Mouse (Mus musculus) embryonic facial prominence, embryonic 10.5 days (tissue): Measurements from ENCODE around the gene Tmub2. TPM values are rescaled to one million over a fixed set of nuclear protein-coding genes. Genes with fewer than 3 reads are reported as not detected.

Experiments
- DNase-seq: peaks from one replicate; pipeline ENCODE4 v3.0.0-alpha.2; 2017; ENCODE audit warnings: low spot score
- H3K27ac ChIP-seq: fragments of 300-500 bp; sonication (generic); replicated peaks from 2 replicates; pipeline ENCODE4 v1.5.1; 2016; ENCODE audit warnings: mild to moderate bottlenecking
- H3K27me3 ChIP-seq: fragments of 300-500 bp; sonication (generic); replicated peaks from 2 replicates; pipeline ENCODE4 v1.6.1; 2016; ENCODE audit warnings: low read depth, mild to moderate bottlenecking; ENCODE audit not compliant: poor library complexity, severe bottlenecking
- H3K36me3 ChIP-seq: fragments of 300-500 bp; sonication (generic); replicated peaks from 2 replicates; pipeline ENCODE4 v1.6.1; 2016; ENCODE audit warnings: mild to moderate bottlenecking, moderate library complexity
- H3K4me1 ChIP-seq: fragments of 300-500 bp; sonication (generic); 2 replicates; pipeline ENCODE4 v1.6.1; 2016
- H3K4me3 ChIP-seq: fragments of 300-500 bp; sonication (generic); 2 replicates; pipeline ENCODE4 v1.5.1; 2016; ENCODE audit warnings: mild to moderate bottlenecking, moderate library complexity
- H3K9me3 ChIP-seq: fragments of 300-500 bp; sonication (generic); 2 replicates; pipeline ENCODE4 v1.6.1; 2016; ENCODE audit warnings: mild to moderate bottlenecking
- WGBS: fragments of 180-500 bp; shearing (Covaris S2); methylation state at CpG from one replicate; pipeline ENCODE4 v1.1.7; 2016; 5-methylcytosine and 5-hydroxymethylcytosine counted together
- polyA plus RNA-seq: library from polyadenylated mRNA; unstranded; fragments of >200 nt; fragmentation: Nextera tagmentation; extraction: Ambion mirVana; gene quantifications from 2 replicates; pipeline ENCODE4 v1.2.1, GENCODE M21; 2016

Gene Tmub2
- polyA plus RNA-seq, 1 experiment from 2014 or later = 46.2 TPM

DNA sequence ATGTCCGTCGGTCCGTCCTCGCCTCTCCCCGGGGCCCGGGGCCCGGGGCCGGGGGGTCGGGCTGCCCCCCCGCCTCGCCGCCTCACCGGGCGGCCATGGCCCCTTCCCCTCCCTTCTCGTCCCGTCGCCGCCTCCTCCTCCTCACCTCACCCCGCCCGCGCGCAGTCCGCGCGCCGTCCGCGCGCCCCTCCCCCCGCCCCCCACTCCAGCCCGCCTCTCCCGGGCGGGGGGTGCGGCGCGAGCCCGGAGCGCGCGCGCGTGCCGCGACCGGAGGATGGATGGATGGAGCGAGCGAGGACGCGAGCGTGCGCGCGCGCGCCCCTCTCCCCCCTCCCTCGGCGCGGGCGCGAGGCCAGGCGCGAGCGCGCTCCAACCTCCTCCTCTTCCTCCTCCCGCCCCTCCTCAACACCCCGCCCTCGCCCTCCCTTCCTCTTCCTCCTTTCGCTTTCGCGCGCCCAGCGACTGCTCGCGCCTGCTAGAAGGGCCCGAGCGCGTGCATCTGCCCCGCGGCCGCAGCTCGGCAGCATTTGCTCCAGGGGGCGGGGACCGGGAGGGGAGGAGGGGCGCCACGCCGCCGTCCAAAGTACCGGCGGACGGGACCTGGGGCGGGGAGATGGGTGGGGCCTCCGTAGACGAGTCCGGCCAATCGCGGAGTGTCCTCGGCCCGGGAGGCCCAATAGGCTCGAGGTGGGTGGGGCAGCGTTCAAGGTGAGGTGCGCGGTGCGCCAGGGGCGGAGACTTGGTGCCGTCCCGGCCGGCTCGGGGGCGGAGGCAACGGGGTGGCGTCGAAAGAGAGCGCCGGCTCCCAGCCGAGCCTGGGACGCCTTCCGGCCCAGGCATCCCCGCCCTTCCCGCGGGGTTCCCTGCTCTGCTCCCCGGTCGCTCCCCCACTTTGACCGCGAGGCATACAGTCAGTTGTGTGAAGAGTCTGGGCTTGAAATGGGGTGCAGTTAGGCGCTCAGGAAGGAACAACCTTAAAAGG is 12.1 kb downstream of the Tmub2 start, which contains the start of gene Atxn7l3:
Atxn7l3 (minus strand) TSS at position 141 of the 982 bp plus-strand sequence.
- no peaks in the 10 kb centered on the region for H3K27me3 ChIP-seq
- WGBS = under 1% methylated on average over 112 of the region's 125 CpGs
- no peaks in the 10 kb centered on the region for H3K9me3 ChIP-seq
- peak; percentile 100 for DNase-seq
- peaks cover 35% of the 10 kb centered on the region for H3K4me1 ChIP-seq
- H3K4me3 ChIP-seq = peak within 1 kb of the TSS; percentile 96
- H3K27ac ChIP-seq = peak within 1 kb of the TSS; percentile 98
- H3K36me3 ChIP-seq = peaks cover 33% of the 10 kb centered on the region

DNA sequence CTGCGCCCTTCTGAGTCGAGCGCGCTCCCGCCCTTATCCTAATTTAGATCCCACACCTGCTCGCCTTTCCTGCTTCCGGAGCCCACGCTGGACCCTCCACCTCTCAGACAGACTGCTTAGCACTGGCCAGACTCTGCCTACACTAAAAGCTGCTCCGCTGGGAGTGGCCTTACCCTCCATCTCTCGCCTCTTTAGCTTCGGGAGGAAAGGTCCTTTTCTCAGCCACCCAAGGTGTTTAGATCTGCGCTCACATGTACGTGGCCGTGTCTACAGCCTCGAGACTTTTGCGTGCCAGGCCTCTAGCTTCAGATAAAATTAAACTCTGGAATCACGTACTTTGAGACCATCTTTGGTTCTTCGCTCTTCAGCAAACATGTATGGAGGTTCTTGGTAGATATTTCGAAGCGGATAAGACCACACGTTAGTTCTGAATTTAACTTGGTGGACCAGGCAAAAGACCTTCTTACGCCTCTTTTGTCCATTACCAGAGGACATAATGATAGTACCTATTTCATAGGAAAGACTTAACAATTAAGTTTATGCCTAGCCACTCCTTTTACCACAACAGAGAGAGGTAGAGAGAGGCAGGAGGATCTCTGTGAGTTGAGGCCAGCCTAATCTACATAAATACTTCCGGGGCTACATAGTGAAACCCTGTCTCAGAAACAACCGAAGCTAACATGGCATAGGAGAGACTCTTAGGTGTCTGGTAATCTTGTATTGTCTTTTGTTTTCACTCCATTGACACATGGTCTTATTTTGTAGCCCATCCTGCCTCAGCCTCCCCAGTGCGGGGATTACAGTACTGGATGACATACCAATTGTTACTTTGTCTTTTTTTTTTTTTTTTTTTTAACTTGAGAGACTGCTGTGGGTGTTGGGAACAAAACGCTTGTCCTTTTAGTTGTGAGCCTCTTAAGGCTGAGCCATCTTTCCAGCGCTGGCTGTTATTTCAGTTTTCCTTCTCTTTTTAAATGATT is 13.1 kb downstream of the Tmub2 start:
- Histone ChIP-seq H3K27me3 (no peaks in the 10 kb centered on the region), H3K9me3 (no peaks in the 10 kb centered on the region), H3K4me1 (peaks cover 35% of the 10 kb centered on the region), H3K4me3 (peak overlapping the region; percentile 96), H3K27ac (peak overlapping the region; percentile 98), H3K36me3 (peaks cover 22% of the 10 kb centered on the region)
- no peak for DNase-seq
- WGBS = 29% methylated on average over 27 of the region's 27 CpGs

DNA sequence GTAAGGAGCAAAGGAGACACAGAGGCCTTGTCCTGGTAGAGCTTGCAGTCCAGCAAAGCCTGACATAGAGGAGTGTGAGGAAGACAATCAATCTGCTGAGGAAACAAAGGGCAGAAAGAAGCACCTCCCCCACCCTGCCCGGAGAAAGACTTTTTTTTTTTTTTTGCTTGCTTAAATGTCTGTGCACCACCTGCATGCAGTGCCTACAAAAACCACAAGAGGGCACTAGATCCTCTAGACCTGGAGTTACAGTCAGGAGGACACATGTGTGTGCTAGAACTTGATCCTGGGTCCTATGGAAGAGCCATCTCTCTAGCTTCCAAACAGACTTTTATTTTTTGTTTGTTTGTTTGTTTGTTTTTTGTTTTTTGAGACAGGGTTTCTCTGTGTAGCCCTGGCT is 15.1 kb downstream of the Tmub2 start:
- Histone ChIP-seq H3K27ac (peak overlapping the region; percentile 32; the same call in 1 of the 2 replicates), H3K4me3 (no peak overlapping the region; the same call in 1 of the 2 replicates)
- WGBS = 12% methylated on average over 1 of the region's 1 CpGs

DNA sequence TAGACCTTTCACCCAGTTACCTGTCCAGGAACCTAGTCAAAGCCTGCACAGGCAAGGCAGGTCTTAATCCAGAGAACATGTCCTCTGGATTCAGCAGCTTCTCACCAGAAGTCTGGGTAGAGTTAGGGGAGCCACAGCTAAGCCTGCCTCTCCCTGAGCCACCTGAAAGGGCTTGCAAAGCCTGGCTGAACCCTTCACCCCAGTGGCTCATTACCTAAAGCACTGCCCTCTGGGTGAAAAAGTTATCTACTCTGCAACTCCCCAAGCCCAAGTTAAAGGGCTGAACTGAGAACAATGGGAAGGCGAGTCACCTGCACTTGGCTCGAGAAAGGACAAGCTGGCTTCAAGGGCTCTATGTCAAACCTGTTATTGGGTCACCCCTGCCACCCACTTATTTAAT is 19.4 kb downstream of the Tmub2 start:
- Histone ChIP-seq H3K4me1 (peaks cover 17% of the 10 kb centered on the region), H3K27me3 (no peaks in the 10 kb centered on the region), H3K27ac (no peak overlapping the region), H3K9me3 (no peaks in the 10 kb centered on the region), H3K4me3 (no peak overlapping the region), H3K36me3 (peaks cover 40% of the 10 kb centered on the region)
- no peak for DNase-seq
- WGBS = 49% methylated on average over 2 of the region's 2 CpGs

More for the DNA sequence above, 15.1 kb downstream of the Tmub2 start:
- peak; percentile 71 for DNase-seq
- no peaks in the 10 kb centered on the region for H3K27me3 ChIP-seq
- peaks cover 25% of the 10 kb centered on the region for H3K4me1 ChIP-seq
- no peaks in the 10 kb centered on the region for H3K9me3 ChIP-seq
- H3K36me3 ChIP-seq = peaks cover 2% of the 10 kb centered on the region

DNA sequence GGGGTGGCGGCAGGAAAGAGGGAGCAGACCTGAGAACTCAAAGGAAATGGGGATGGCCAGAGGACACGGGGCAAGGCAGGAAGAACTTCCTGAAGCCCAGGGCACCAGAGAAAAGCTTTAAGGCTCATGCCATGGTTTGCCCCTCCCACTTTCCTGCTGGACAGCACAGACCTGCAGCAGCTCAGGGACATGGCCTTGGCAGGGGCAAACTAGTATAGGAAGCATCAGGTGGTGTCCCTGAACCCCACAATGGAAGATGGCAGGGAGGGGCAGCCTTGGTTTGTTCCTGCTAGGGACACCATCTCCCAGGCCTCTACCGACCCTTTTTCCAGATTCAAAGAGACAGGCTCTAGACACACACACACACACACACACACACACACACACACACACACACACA is 20.6 kb downstream of the Tmub2 start:
- Histone ChIP-seq H3K9me3 (no peaks in the 10 kb centered on the region), H3K36me3 (peaks cover 52% of the 10 kb centered on the region), H3K27ac (no peak overlapping the region), H3K4me3 (no peak overlapping the region), H3K27me3 (no peaks in the 10 kb centered on the region), H3K4me1 (peaks cover 26% of the 10 kb centered on the region)
- 49% methylated on average over 3 of the region's 3 CpGs for WGBS
- DNase-seq = no peak

DNA sequence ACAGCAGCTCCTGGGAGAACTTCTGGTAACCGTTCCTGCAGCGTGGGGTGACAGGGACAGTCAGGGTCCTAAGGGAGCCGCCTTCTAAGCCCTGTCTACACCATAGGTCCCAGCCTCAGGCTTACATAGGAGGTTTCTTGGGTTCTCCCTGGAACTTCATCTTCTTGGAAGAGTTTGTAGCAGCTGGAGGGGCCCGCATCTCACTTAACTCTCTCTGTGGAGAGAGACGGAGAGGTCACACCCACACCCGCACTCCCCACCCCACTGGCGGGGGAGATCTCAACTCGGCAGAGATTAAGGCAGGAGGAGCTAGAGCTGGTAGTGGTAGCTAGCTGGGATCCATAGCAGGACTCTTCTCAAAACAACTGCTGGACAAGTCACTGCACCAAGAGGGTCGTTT is 23.4 kb downstream of the Tmub2 start:
- 92% methylated on average over 9 of the region's 9 CpGs for WGBS
- H3K36me3 ChIP-seq = peaks cover 80% of the 10 kb centered on the region
- no peak overlapping the region for H3K27ac ChIP-seq

DNA sequence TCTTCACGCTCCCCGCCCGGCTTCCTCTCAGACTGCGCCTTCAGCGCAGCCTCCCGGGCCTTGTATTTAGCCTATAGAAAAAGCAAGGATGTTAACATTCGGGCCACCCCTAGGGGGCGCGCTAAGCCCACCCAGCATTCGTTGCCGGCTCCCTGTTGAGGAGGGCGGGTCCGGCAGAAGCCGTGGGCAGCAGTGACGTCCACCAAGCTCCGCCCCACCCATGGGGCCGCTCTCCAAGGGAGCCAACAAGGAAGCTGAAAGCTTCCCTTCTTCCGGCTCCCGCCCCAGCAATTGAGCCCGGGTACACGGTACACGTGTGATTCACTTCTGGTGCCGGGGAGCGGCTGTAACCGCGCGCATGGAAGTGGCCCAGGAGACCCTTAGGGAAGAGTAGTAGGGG is 24.2 kb downstream of the Tmub2 start:
- DNase-seq = peak; percentile 98
- H3K27me3 ChIP-seq = no peaks in the 10 kb centered on the region
- H3K27ac ChIP-seq = peak overlapping the region; percentile 78
- WGBS = 2% methylated on average over 27 of the region's 27 CpGs
- no peaks in the 10 kb centered on the region for H3K9me3 ChIP-seq
- H3K36me3 ChIP-seq = peaks cover 89% of the 10 kb centered on the region
- peak overlapping the region; percentile 60 for H3K4me3 ChIP-seq
- peaks cover 44% of the 10 kb centered on the region for H3K4me1 ChIP-seq

More for the DNA sequence above, 23.4 kb downstream of the Tmub2 start:
- Histone ChIP-seq H3K27me3 (no peaks in the 10 kb centered on the region), H3K4me3 (peak overlapping the region; percentile 60; the same call in 1 of the 2 replicates), H3K9me3 (no peaks in the 10 kb centered on the region), H3K4me1 (peaks cover 44% of the 10 kb centered on the region)
- no peak for DNase-seq

DNA sequence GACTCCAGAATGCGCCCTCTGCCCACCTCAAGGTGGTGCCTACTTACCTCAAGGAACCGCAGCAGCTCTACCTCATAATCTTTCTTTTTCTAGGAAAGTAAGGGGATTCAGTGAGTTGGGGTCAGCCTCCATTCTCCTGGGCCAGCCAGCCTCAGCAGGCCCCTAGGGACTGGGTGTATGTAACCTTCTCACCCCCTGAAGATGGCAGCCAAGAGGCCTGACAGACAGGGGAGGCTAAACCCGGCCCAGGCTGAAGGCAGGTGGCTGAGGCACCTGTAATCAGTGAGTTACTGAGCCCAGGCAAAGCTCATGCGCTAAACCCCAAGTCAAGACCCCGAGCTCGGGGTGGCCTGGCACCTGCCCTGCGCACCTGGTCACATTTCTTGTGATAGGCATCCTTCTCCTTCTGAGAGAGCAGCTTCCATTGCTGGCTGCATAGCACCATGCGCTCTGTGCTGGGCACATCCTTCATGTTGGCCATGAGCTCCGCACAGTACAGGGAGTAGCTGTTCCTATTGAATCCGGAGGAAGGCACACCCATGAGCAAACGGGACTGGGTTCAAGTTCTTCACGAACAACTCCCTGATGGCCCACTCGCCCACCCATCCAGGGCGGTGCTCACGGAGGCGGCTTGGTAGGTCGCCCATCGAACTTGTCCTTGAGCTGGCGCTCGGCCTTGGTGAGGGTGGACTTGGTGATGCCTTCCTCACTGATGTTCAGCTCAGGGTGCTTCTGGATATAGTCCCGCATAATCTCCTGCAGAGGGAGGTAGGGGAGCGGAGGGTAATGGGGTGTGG is 25.3 kb downstream of the Tmub2 start:
- 87% methylated on average over 22 of the region's 22 CpGs for WGBS
- peaks cover 99% of the 10 kb centered on the region for H3K36me3 ChIP-seq
- no peak for DNase-seq
- H3K27me3 ChIP-seq = no peaks in the 10 kb centered on the region
- H3K4me3 ChIP-seq = peak overlapping the region; percentile 60
- H3K9me3 ChIP-seq = no peaks in the 10 kb centered on the region
- H3K27ac ChIP-seq = peak overlapping the region; percentile 78
- H3K4me1 ChIP-seq = peaks cover 46% of the 10 kb centered on the region

DNA sequence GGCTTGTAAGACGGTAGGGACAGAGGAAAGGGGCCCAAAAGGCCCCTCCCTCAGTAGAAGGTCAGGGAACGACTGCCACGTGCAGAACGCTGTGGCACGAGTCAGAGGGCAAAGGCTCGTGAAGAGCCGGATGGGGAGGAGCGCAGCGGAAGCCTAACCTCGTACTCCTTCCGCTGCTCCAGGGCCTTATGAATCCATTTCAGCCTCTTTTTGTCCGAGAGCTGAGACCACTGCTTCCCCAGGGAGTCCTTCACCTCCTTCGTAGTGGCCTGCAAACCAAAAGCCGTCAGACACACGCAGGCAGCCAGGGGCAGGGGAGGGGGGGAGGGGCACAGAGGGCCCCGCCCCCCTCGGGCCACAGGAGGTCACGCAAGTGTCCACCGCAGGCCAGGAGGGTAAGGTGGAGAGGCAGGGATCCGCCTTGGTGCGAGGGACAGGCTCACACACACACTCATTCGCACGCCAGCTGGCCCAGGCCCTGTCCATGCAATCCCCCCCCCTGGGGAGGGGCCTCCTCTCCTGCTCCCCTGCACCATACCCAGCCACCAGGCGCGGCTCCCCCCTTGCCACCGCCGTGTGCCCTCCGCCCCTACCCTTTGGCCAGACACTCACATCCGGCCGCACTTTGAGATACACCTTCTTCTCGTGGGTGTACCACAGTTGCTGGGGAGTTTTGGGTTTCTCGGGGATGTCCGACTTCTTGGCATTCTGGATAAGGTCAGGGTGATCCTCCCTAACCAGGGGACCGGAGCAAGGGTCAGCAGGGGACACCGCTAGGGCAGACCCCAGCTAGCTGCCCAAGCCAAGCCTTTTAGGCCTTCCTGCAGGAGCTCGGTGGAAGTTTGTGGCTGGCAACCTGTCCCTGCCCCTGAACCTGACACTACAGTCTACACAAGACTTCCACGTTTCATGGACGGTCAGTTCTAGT is 26.3 kb downstream of the Tmub2 start:
- H3K36me3 ChIP-seq = peaks cover 98% of the 10 kb centered on the region
- H3K27ac ChIP-seq = peak overlapping the region; percentile 31; the same call in 1 of the 2 replicates
- WGBS = 32% methylated on average over 38 of the region's 38 CpGs
- peak overlapping the region; percentile 60 for H3K4me3 ChIP-seq
- no peaks in the 10 kb centered on the region for H3K27me3 ChIP-seq
- peak; percentile 32 for DNase-seq
- H3K4me1 ChIP-seq = peaks cover 55% of the 10 kb centered on the region
- H3K9me3 ChIP-seq = no peaks in the 10 kb centered on the region

DNA sequence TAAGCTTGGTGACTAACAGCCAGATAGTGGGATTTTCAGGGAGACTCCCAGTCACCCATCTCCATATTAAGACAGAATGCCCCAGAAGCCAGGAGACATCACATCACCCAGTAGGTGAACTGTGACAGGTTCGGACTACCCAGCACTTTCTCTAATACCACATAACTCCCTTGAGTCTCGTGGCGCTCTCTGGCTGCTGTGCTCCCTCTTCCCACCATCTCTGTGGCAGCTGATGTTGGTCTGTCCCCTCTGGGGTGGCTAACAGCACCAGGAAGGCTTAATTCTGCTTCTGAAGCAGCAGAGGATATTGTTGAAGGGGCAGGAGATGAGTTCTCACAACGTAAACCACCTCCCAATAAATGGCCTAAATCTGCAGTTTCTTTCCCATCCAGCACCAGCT is 27.2 kb downstream of the Tmub2 start:
- Histone ChIP-seq H3K4me3 (no peak overlapping the region; the same call in 1 of the 2 replicates), H3K27ac (no peak overlapping the region), H3K27me3 (no peaks in the 10 kb centered on the region), H3K9me3 (no peaks in the 10 kb centered on the region), H3K4me1 (peaks cover 58% of the 10 kb centered on the region), H3K36me3 (peaks cover 89% of the 10 kb centered on the region)
- no peak for DNase-seq
- whole genome bisulfite sequencing = 87% methylated on average over 4 of the region's 4 CpGs

DNA sequence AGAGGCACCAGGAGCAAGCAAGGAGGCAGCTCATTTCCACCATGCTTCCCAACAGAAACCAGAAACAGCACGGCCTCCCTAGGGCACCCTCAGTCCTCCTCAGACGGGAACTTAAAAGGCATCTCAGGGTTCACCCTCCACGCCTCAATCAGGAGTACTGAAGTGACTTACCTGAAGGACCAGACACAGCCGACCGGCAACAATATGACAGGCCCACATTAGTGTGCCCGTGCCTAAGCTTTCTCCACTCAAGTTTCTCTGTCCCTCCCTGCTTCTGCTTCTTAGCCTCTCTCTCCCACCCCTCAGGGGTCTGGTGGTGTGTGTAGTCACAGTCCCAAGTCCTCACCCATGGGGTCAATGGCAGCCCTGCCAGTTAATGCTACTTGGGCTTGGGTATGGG is 27.9 kb downstream of the Tmub2 start:
- DNase-seq = no peak
- Histone ChIP-seq H3K9me3 (no peaks in the 10 kb centered on the region), H3K36me3 (peaks cover 82% of the 10 kb centered on the region), H3K27me3 (no peaks in the 10 kb centered on the region), H3K4me1 (peaks cover 58% of the 10 kb centered on the region), H3K4me3 (no peak overlapping the region), H3K27ac (no peak overlapping the region)
- WGBS = 83% methylated on average over 6 of the region's 6 CpGs
